Mouse (Mus musculus) large intestine, adult 2 months (tissue): ENCODE data around the gene Dip2b. TPM values are rescaled to one million over a fixed set of nuclear protein-coding genes. Genes with fewer than 3 reads are reported as not detected.

Experiments used
- DNase-seq: peaks from one replicate; pipeline ENCODE4 v3.0.0-alpha.2; 2012; ENCODE audit warnings: low read depth, low spot score
- WGBS: fragments of 180-500 bp; shearing (Covaris S2); methylation state at CpG from one replicate; pipeline ENCODE4 v1.1.7; 2018; 5-methylcytosine and 5-hydroxymethylcytosine counted together
- polyA plus RNA-seq: library from polyadenylated mRNA; depleted of rRNA; stranded (reverse); fragments of >200 nt; gene quantifications from 2 replicates; pipeline ENCODE4 v1.2.3, GENCODE M21; 2012

The Dip2b gene
- polyA plus RNA-seq, 1 experiment, result 5.8 TPM

- DNase-seq, result no peak
- 55% methylated on average over 6 of the region's 6 CpGs for WGBS
Observed at GRCm38 (mm10) chr15:100045576-100045975, 7.1 kb downstream of the Dip2b start.

GRCm38 (mm10) chr15:100049496-100050087 lies 11.1 kb downstream of the Dip2b start:
- WGBS, result 82% methylated on average over 7 of the region's 7 CpGs
- no peak for DNase-seq

- 42% methylated on average over 7 of the region's 7 CpGs for WGBS
- no peak for DNase-seq
Observed at GRCm38 (mm10) chr15:100050940-100051339, 12.5 kb downstream of the Dip2b start.

- no peak for DNase-seq
- WGBS, result 86% methylated on average over 3 of the region's 3 CpGs
Observed at GRCm38 (mm10) chr15:100052726-100053125, 14.3 kb downstream of the Dip2b start.

- 81% methylated on average over 7 of the region's 7 CpGs for WGBS
- no peak for DNase-seq
Observed at GRCm38 (mm10) chr15:100056397-100056908, 18.0 kb downstream of the Dip2b start.

- no peak for DNase-seq
- 88% methylated on average over 3 of the region's 3 CpGs for WGBS
Observed at GRCm38 (mm10) chr15:100057698-100058097, 19.2 kb downstream of the Dip2b start.

- DNase-seq, result no peak
- WGBS, result 84% methylated on average over 3 of the region's 3 CpGs
Observed at GRCm38 (mm10) chr15:100058143-100058542, 19.7 kb downstream of the Dip2b start.

GRCm38 (mm10) chr15:100058912-100059311 lies 20.4 kb downstream of the Dip2b start:
- DNase-seq, result no peak
- WGBS, result 69% methylated on average over 11 of the region's 11 CpGs

- WGBS, result 60% methylated on average over 7 of the region's 7 CpGs
- no peak for DNase-seq
Observed at GRCm38 (mm10) chr15:100059626-100060311, 21.3 kb downstream of the Dip2b start.

- WGBS, result 65% methylated on average over 4 of the region's 4 CpGs
- no peak for DNase-seq
Observed at GRCm38 (mm10) chr15:100060513-100061140, 22.2 kb downstream of the Dip2b start.

- DNase-seq, result no peak
- WGBS, result 93% methylated on average over 3 of the region's 3 CpGs
Observed at GRCm38 (mm10) chr15:100061377-100061776, 22.9 kb downstream of the Dip2b start.

- DNase-seq, result no peak
- 43% methylated on average over 13 of the region's 13 CpGs for WGBS
Observed at GRCm38 (mm10) chr15:100063229-100063773, 24.8 kb downstream of the Dip2b start.

- 15% methylated on average over 9 of the region's 9 CpGs for WGBS
- peak; percentile 76 for DNase-seq
Observed at GRCm38 (mm10) chr15:100066702-100067101, 28.2 kb downstream of the Dip2b start.

- DNase-seq, result no peak
- whole genome bisulfite sequencing, result 86% methylated on average over 4 of the region's 4 CpGs
Observed at GRCm38 (mm10) chr15:100069101-100069500, 30.6 kb downstream of the Dip2b start.

- WGBS, result 63% methylated on average over 8 of the region's 8 CpGs
- no peak for DNase-seq
Observed at GRCm38 (mm10) chr15:100070021-100070420, 31.6 kb downstream of the Dip2b start.

GRCm38 (mm10) chr15:100071819-100072218 lies 33.4 kb downstream of the Dip2b start:
- DNase-seq, result no peak
- WGBS, result 31% methylated on average over 3 of the region's 3 CpGs

GRCm38 (mm10) chr15:100073696-100074453 lies 35.4 kb downstream of the Dip2b start:
- no peak for DNase-seq
- WGBS, result 63% methylated on average over 9 of the region's 9 CpGs

- DNase-seq, result no peak
- WGBS, result 37% methylated on average over 7 of the region's 8 CpGs
Observed at GRCm38 (mm10) chr15:100074754-100075153, 36.3 kb downstream of the Dip2b start.

GRCm38 (mm10) chr15:100076362-100076761 lies 37.9 kb downstream of the Dip2b start:
- 33% methylated on average over 4 of the region's 4 CpGs for WGBS
- no peak for DNase-seq
